Mouse (Mus musculus) CH12.LX (cell line): Measurements from ENCODE around the gene Jag2. TPM values are rescaled to one million over a fixed set of nuclear protein-coding genes. Genes with fewer than 3 reads are reported as not detected.

ENCODE experiments used
- DNase-seq: peaks from one replicate; pipeline ENCODE4 v3.0.0-alpha.2; 2013; ENCODE audit errors: extremely low read depth
- H3K27ac ChIP-seq: 2 replicates; pipeline ENCODE4 v1.5.1; 2012; ENCODE audit warnings: low read depth, mild to moderate bottlenecking, control low read depth, moderate library complexity; ENCODE audit not compliant: insufficient read depth
- H3K27me3 ChIP-seq: replicated peaks from 2 replicates; pipeline ENCODE3; 2012; ENCODE audit warnings: inconsistent platforms
- H3K36me3 ChIP-seq, 2 experiments: replicated peaks in 1 of 2; 2 replicates each; pipeline versions ENCODE3 to v1.6.1; 2012; ENCODE audit warnings: inconsistent platforms in 1 of 2, low read length in 1 of 2, mild to moderate bottlenecking in 1 of 2, mixed read lengths in 1 of 2, moderate library complexity in 1 of 2; ENCODE audit not compliant: control insufficient read depth in 1 of 2, insufficient read depth in 1 of 2
- H3K4me1 ChIP-seq, 2 experiments: 2 replicates each; pipeline ENCODE4 v1.6.1; 2012; ENCODE audit warnings: inconsistent platforms in 1 of 2, moderate library complexity in 1 of 2; ENCODE audit not compliant: insufficient read depth in 2 of 2, control insufficient read depth in 1 of 2
- H3K4me2 ChIP-seq: 2 replicates; pipeline ENCODE4 v1.6.1; 2012; ENCODE audit warnings: low read depth, mild to moderate bottlenecking, control low read depth; ENCODE audit not compliant: poor library complexity, insufficient read depth, severe bottlenecking
- H3K4me3 ChIP-seq, 3 experiments: fragments of 150-350 bp in 1 of 3; sonication (generic) in 1 of 3; replicated peaks in 1 of 3; 2 replicates each; pipeline versions ENCODE3 to v1.5.1; 2011 to 2012; ENCODE audit warnings: low read depth in 2 of 3, low read length in 2 of 3, mild to moderate bottlenecking in 2 of 3, moderate library complexity in 2 of 3, control low read depth in 1 of 3, improper control_type of control experiment in 1 of 3, inconsistent platforms in 1 of 3, mixed read lengths in 1 of 3; ENCODE audit not compliant: poor library complexity in 1 of 3
- H3K79me2 ChIP-seq: replicated peaks from 2 replicates; pipeline ENCODE4 v1.6.1; 2012; ENCODE audit warnings: mild to moderate bottlenecking, moderate library complexity; ENCODE audit not compliant: control insufficient read depth, poor library complexity, insufficient read depth, severe bottlenecking; ENCODE audit errors: extremely low read depth
- H3K9ac ChIP-seq: 2 replicates; pipeline ENCODE4 v1.6.1; 2012; ENCODE audit warnings: low read depth, mild to moderate bottlenecking, control low read depth, moderate library complexity; ENCODE audit not compliant: insufficient read depth
- H3K9me3 ChIP-seq: replicated peaks from 2 replicates; pipeline ENCODE3; 2012; ENCODE audit warnings: low read length, inconsistent platforms, mixed read lengths
- BHLHE40 ChIP-seq: IDR thresholded peaks from 2 replicates; pipeline ENCODE4 v1.6.1; 2011; ENCODE audit warnings: mild to moderate bottlenecking, low read depth, low read length, improper control_type of control experiment
- CTCF ChIP-seq, 2 experiments: IDR thresholded peaks in 1 of 2; conservative IDR thresholded peaks in 1 of 2; 2 replicates each; pipeline ENCODE4 v1.5.1; 2011 to 2012; ENCODE audit warnings: low read depth in 2 of 2, low read length in 2 of 2, improper control_type of control experiment in 1 of 2, inconsistent platforms in 1 of 2, mild to moderate bottlenecking in 1 of 2, moderate library complexity in 1 of 2
- E2F4 ChIP-seq: IDR thresholded peaks from 2 replicates; pipeline ENCODE4 v1.6.1; 2011; ENCODE audit warnings: low read depth, low read length, improper control_type of control experiment; ENCODE audit not compliant: insufficient replicate concordance
- ELF1 ChIP-seq: IDR thresholded peaks from 2 replicates; pipeline ENCODE4 v1.6.1; 2014; ENCODE audit warnings: low read depth, mild to moderate bottlenecking, inconsistent platforms, low read length, improper control_type of control experiment
- EP300 ChIP-seq: IDR thresholded peaks from 2 replicates; pipeline ENCODE4 v1.6.1; 2011; ENCODE audit warnings: low read length, improper control_type of control experiment
- ETS1 ChIP-seq: conservative IDR thresholded peaks from 2 replicates; pipeline ENCODE4 v1.6.1; 2012; ENCODE audit warnings: low read depth, mild to moderate bottlenecking, inconsistent platforms, low read length, improper control_type of control experiment, moderate library complexity
- GABPA ChIP-seq: IDR thresholded peaks from 2 replicates; pipeline ENCODE4 v1.6.1; 2012; ENCODE audit warnings: low read depth, low read length, improper control_type of control experiment, inconsistent platforms; ENCODE audit not compliant: insufficient replicate concordance
- HCFC1 ChIP-seq: IDR thresholded peaks from 2 replicates; pipeline ENCODE4 v1.6.1; 2012; ENCODE audit warnings: low read depth, mild to moderate bottlenecking, inconsistent platforms, low read length, improper control_type of control experiment
- IRF4 ChIP-seq: IDR thresholded peaks from 2 replicates; pipeline ENCODE4 v1.6.1; 2014; ENCODE audit warnings: low read depth, mild to moderate bottlenecking, inconsistent platforms, low read length, improper control_type of control experiment
- JUN ChIP-seq: IDR thresholded peaks from 2 replicates; pipeline ENCODE4 v1.6.1; 2011; ENCODE audit warnings: low read depth, mild to moderate bottlenecking, low read length, improper control_type of control experiment, moderate library complexity; ENCODE audit not compliant: insufficient read depth
- KAT2A ChIP-seq: IDR thresholded peaks from 2 replicates; pipeline ENCODE4 v1.6.1; 2012; ENCODE audit warnings: low read length, improper control_type of control experiment, inconsistent platforms; ENCODE audit not compliant: insufficient replicate concordance
- MAFK ChIP-seq: IDR thresholded peaks from 2 replicates; pipeline ENCODE4 v1.6.1; 2011; ENCODE audit warnings: low read length, improper control_type of control experiment; ENCODE audit not compliant: insufficient replicate concordance
- MAX ChIP-seq: IDR thresholded peaks from 2 replicates; pipeline ENCODE4 v1.6.1; 2011; ENCODE audit warnings: low read length, improper control_type of control experiment
- MAZ ChIP-seq: IDR thresholded peaks from 2 replicates; pipeline ENCODE4 v1.6.1; 2012; ENCODE audit warnings: low read depth, mild to moderate bottlenecking, inconsistent platforms, low read length, improper control_type of control experiment, moderate library complexity
- MEF2A ChIP-seq: IDR thresholded peaks from 2 replicates; pipeline ENCODE4 v1.6.1; 2014; ENCODE audit warnings: low read depth, mild to moderate bottlenecking, inconsistent platforms, low read length, improper control_type of control experiment, borderline replicate concordance
- MXI1 ChIP-seq: IDR thresholded peaks from 2 replicates; pipeline ENCODE4 v1.6.1; 2011; ENCODE audit warnings: mild to moderate bottlenecking, low read depth, low read length, improper control_type of control experiment
- MYC ChIP-seq: IDR thresholded peaks from 2 replicates; pipeline ENCODE4 v1.6.1; 2011; ENCODE audit warnings: low read depth, mild to moderate bottlenecking, improper control_type of control experiment, low read length
- NELFE ChIP-seq: IDR thresholded peaks from 2 replicates; pipeline ENCODE4 v1.6.1; 2011; ENCODE audit warnings: low read depth, low read length, improper control_type of control experiment
- NRF1 ChIP-seq: IDR thresholded peaks from 2 replicates; pipeline ENCODE4 v1.6.1; 2014; ENCODE audit warnings: low read depth, mild to moderate bottlenecking, inconsistent platforms, low read length, improper control_type of control experiment, moderate library complexity
- PAX5 ChIP-seq: IDR thresholded peaks from 2 replicates; pipeline ENCODE4 v1.6.1; 2012; ENCODE audit warnings: low read length, inconsistent platforms, mixed read lengths
- POLR2A ChIP-seq: IDR thresholded peaks from 2 replicates; pipeline ENCODE4 v1.6.1; 2011; ENCODE audit warnings: low read depth, mild to moderate bottlenecking, improper control_type of control experiment, low read length
- POLR2AphosphoS2 ChIP-seq: IDR thresholded peaks from 2 replicates; pipeline ENCODE4 v1.6.1; 2011; ENCODE audit warnings: low read depth, low read length, improper control_type of control experiment
- RAD21 ChIP-seq: IDR thresholded peaks from 2 replicates; pipeline ENCODE4 v1.6.1; 2011; ENCODE audit warnings: low read depth, mild to moderate bottlenecking, low read length, improper control_type of control experiment, moderate library complexity
- RCOR1 ChIP-seq: conservative IDR thresholded peaks from 2 replicates; pipeline ENCODE4 v1.6.1; 2012; ENCODE audit warnings: low read depth, mild to moderate bottlenecking, inconsistent platforms, low read length, improper control_type of control experiment
- SIN3A ChIP-seq: IDR thresholded peaks from 2 replicates; pipeline ENCODE4 v1.6.1; 2012; ENCODE audit warnings: low read length, improper control_type of control experiment, inconsistent platforms
- SMC3 ChIP-seq: IDR thresholded peaks from 2 replicates; pipeline ENCODE4 v1.6.1; 2011; ENCODE audit warnings: low read depth, low read length, improper control_type of control experiment
- TCF12 ChIP-seq: IDR thresholded peaks from 2 replicates; pipeline ENCODE4 v1.6.1; 2014; ENCODE audit warnings: low read depth, mild to moderate bottlenecking, inconsistent platforms, low read length, improper control_type of control experiment
- UBTF ChIP-seq: IDR thresholded peaks from 2 replicates; pipeline ENCODE4 v1.6.1; 2012; ENCODE audit warnings: low read depth, mild to moderate bottlenecking, inconsistent platforms, low read length, improper control_type of control experiment, moderate library complexity
- USF1 ChIP-seq: IDR thresholded peaks from 2 replicates; pipeline ENCODE4 v1.6.1; 2014; ENCODE audit warnings: low read depth, mild to moderate bottlenecking, inconsistent platforms, low read length, improper control_type of control experiment
- USF2 ChIP-seq: conservative IDR thresholded peaks from 2 replicates; pipeline ENCODE4 v1.6.1; 2011; ENCODE audit warnings: low read depth, low read length, improper control_type of control experiment
- ZKSCAN1 ChIP-seq: IDR thresholded peaks from 2 replicates; pipeline ENCODE4 v1.6.1; 2012; ENCODE audit warnings: low read depth, inconsistent platforms, low read length, improper control_type of control experiment, borderline replicate concordance
- ZNF384 ChIP-seq: IDR thresholded peaks from 2 replicates; pipeline ENCODE4 v1.6.1; 2012; ENCODE audit warnings: low read depth, low read length, improper control_type of control experiment, inconsistent platforms
- dilution Hi-C: fragments of 300-500 bp; cut with MboI; formaldehyde crosslinking; loops from 2 replicates; pipeline ENCODE4 v1.14.3; 2020; ENCODE audit warnings: low sequenced_read_pairs; ENCODE audit not compliant: extremely low pct_unique_long_range_greater_than_20kb, extremely low pct_ligation_motif_present
- in situ Hi-C: fragments of 300-500 bp; cut with MboI; formaldehyde crosslinking; loops from 3 replicates; pipeline ENCODE4 v1.14.3; 2019; ENCODE audit warnings: low sequenced_read_pairs, low pct_ligation_motif_present, low pct_unique_long_range_greater_than_20kb, mixed read lengths
- polyA plus RNA-seq: library from polyadenylated mRNA; unstranded; fragments of >175 nt; gene quantifications from 2 replicates; pipeline ENCODE4 v1.2.1, GENCODE M21; 2012; ENCODE audit warnings: low read depth; ENCODE audit not compliant: insufficient read length
- total RNA-seq, 2 experiments: library from RNA; depleted of rRNA; stranded (reverse); fragments of 300-350 nt in 1 of 2; fragments of >200 nt in 1 of 2; gene quantifications; 2 replicates each; pipeline ENCODE4 v1.2.3; 2012 to 2014

The Jag2 gene
- total and polyA plus RNA-seq, 3 experiments, result 0.34 to 7.6 (median 0.59) TPM

GRCm38 (mm10) chr12:112958303-112958702, 28.7 kb upstream of the Jag2 start:
- TF ChIP-seq RCOR1, result no peak
- peak; percentile 38 for TF ChIP-seq SMC3
- TF ChIP-seq CTCF (conservative IDR thresholded peaks at IDR 0.05 in 1 of 2, IDR thresholded peaks at IDR 0.05 in 1 of 2; ENCODE audit: low read depth in 2 of 2, low read length in 2 of 2), result peak in 1 of 2 experiments; percentile 59; a peak in 2 of 4 replicates
- no peak for TF ChIP-seq MYC
- no peak for TF ChIP-seq GABPA
- no peak for TF ChIP-seq NELFE
- TF ChIP-seq RAD21, result peak; percentile 40
- TF ChIP-seq, all 38 proteins: peak for 3
- Histone ChIP-seq H3K9me3 (no peaks in the 10 kb centered on the region), H3K9ac (no peak overlapping the region), H3K79me2 (no peaks in the 10 kb centered on the region), H3K27ac (no peak overlapping the region), H3K4me1 (no peaks in the 10 kb centered on the region), H3K4me2 (no peak overlapping the region), H3K27me3 (no peaks in the 10 kb centered on the region), H3K4me3 (no peak overlapping the region), H3K36me3 (peaks cover 39 to 77% of the 10 kb centered on the region in 2 experiments)
- DNase-seq, result peak; percentile 28
- in situ Hi-C loops (no loop called here), dilution Hi-C loops (no loop called here)

- TF ChIP-seq KAT2A (no peak), POLR2AphosphoS2 (no peak), MXI1 (no peak), CTCF (conservative IDR thresholded peaks at IDR 0.05 in 1 of 2, IDR thresholded peaks at IDR 0.05 in 1 of 2; ENCODE audit: low read depth in 2 of 2, low read length in 2 of 2) (peak; percentile 85 to 90), SMC3 (peak; percentile 81), ZNF384 (no peak), MAZ (no peak), ZKSCAN1 (no peak), JUN (no peak), UBTF (no peak), TCF12 (no peak), MAFK (no peak), EP300 (no peak), MAX (no peak), ETS1 (no peak), ELF1 (no peak), SIN3A (no peak), POLR2A (no peak), USF1 (no peak), MEF2A (no peak), HCFC1 (no peak), NRF1 (0 out of 2 replicates have a peak, but pooled peaks have one; percentile 8), PAX5 (no peak), RAD21 (peak; percentile 37), USF2 (no peak), IRF4 (no peak), RCOR1 (no peak), E2F4 (no peak), BHLHE40 (no peak)
- TF ChIP-seq, all 38 proteins: peak for 4
These were observed 26.2 kb upstream of the Jag2 start for GRCm38 (mm10) chr12:112955800-112956199.

More at GRCm38 (mm10) chr12:112955800-112956199, 26.2 kb upstream of the Jag2 start:
- Histone ChIP-seq H3K27ac (no peak overlapping the region), H3K9me3 (no peaks in the 10 kb centered on the region), H3K4me2 (no peak overlapping the region), H3K36me3 (peaks cover 14 to 53% of the 10 kb centered on the region in 2 experiments), H3K79me2 (no peaks in the 10 kb centered on the region), H3K4me3 (no peak overlapping the region), H3K4me1 (peaks cover 0 to 1% of the 10 kb centered on the region in 2 experiments; a peak in 3 of 4 replicates), H3K27me3 (peaks cover 6% of the 10 kb centered on the region), H3K9ac (no peak overlapping the region)
- dilution Hi-C loops, result no loop called here
- peak; percentile 60 for DNase-seq
- in situ Hi-C loops, result no loop called here
